Mouse (Mus musculus): ENCODE results near the gene Ncoa6.

Ncoa6 gene

GRCm38 (mm10) chr2:155442916-155443315 lies 30.8 kb downstream of the Ncoa6 start:
- DNase-seq (ENCODE audit: low read depth, low spot score), result no peak

GRCm38 (mm10) chr2:155436445-155436844 lies 37.2 kb downstream of the Ncoa6 start:
- DNase-seq (ENCODE audit: low read depth, low spot score), result peak; percentile 1

DNA sequence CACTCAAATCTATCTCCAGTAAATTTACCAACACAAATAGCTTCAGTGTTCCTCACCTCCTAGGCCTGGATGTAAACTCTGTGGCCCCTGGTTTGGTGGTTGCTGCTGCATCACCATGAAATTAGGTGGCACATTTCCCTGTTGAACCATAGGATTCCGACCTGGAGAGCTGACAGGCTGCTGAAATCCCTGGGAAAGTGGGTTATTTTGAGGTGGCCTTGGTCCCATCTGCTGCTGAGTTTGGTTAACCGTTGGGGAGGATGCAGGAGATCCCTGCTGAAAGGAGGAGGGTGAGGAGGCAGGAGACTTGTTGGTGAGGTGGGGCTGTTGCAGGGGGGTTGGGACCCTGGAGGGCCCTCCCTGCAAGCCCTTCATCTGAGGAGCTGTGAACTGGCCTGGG lies 52.8 kb downstream of the Ncoa6 start:
- DNase-seq (ENCODE audit: low read depth, low spot score), result no peak

GRCm38 (mm10) chr2:155404635-155405034 lies 69.1 kb downstream of the Ncoa6 start:
- no peak for DNase-seq (ENCODE audit: low read depth, low spot score)

GRCm38 (mm10) chr2:155401926-155402325 lies 71.8 kb downstream of the Ncoa6 start:
- no peak for DNase-seq (ENCODE audit: low read depth, low spot score)

DNA sequence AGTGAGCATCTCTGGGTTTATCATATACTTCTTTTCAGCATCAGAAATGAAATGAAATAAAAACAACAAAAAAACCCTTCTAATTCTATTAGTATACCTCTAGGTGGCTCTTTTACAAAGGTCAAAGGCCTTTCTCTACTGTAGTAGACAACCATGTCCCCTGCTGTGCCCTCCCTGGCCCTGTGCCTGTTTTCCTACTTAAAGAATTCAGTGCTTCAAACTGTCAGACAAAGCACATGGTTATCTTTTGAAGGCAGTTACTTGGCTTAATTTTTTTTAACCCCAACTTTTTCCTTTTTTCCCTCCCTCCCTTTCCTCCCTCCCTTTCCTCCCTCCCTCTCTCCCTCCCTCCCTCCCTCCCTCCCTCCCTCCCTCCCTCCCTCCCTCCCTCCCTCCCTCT lies 73.4 kb downstream of the Ncoa6 start:
- no peak for DNase-seq (ENCODE audit: low read depth, low spot score)

- no peak for DNase-seq (ENCODE audit: low read depth, low spot score)
These were observed 79.1 kb downstream of the Ncoa6 start for GRCm38 (mm10) chr2:155394586-155394985.

DNA sequence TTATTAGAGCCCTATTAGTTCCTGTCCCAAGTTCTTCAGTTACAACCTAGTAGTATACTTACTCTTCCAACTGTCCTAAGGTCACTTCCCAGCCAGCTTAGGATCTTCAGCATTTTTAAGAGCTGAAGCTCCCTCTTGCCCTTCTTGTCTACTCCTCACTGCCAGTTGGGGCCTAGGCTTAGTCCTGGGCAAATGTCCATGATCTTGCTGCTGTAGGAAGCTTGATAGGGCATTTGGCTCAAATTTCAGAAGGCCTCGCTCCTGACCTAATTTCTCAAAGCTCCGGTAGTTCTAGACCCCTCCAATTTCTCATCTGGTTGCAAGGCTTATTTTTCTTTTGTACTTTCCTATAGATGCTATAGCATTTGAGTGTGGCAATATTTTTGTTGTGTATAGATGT lies 85.1 kb downstream of the Ncoa6 start:
- no peak for DNase-seq (ENCODE audit: low read depth, low spot score)

DNA sequence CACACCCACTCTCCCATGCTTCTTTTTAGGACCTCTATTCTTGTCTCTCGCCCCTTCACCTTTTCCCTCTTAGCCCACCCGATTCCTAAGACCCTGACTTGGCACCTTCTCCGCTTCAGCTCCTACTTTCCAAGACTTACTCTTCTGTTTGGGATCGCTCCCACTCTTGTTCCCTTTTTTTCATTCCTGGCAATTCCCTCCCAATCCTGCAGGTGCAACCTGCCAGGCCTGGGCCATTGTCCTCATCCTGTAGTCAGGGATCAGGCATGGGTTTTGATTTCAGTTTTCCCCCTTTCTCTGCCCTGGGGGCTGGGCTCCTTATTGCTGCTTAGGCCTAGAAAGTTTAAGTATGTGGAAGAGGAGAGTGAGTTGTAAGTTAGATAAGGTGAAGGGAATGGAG lies 86.6 kb downstream of the Ncoa6 start:
- no peak for DNase-seq (ENCODE audit: low read depth, low spot score)

- DNase-seq (ENCODE audit: low read depth, low spot score), result no peak
These were observed 87.2 kb downstream of the Ncoa6 start for GRCm38 (mm10) chr2:155386534-155386899.

GRCm38 (mm10) chr2:155385731-155386533 lies 87.8 kb downstream of the Ncoa6 start:
- DNase-seq (ENCODE audit: low read depth, low spot score), result no peak

DNA sequence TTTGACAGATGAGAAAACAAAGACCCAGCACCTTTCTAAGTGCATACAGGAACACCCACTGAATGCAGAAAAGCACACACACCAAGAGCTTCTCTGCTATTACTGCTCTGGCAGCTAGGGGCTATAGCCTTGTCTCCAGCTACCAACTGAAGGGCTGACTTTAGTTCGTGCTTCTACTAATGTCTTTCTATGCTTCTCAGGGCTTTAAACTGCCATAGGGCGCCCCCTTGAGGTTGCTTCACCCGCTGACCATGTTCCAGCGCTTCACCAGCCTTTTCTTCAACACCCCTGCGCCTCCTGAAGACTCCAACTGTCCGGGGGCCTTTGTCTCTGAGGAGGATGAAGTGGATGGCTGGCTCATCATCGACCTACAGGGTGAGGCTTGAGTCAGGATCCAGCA lies 88.6 kb downstream of the Ncoa6 start:
- peak; percentile 57 for DNase-seq (ENCODE audit: low read depth, low spot score)

DNA sequence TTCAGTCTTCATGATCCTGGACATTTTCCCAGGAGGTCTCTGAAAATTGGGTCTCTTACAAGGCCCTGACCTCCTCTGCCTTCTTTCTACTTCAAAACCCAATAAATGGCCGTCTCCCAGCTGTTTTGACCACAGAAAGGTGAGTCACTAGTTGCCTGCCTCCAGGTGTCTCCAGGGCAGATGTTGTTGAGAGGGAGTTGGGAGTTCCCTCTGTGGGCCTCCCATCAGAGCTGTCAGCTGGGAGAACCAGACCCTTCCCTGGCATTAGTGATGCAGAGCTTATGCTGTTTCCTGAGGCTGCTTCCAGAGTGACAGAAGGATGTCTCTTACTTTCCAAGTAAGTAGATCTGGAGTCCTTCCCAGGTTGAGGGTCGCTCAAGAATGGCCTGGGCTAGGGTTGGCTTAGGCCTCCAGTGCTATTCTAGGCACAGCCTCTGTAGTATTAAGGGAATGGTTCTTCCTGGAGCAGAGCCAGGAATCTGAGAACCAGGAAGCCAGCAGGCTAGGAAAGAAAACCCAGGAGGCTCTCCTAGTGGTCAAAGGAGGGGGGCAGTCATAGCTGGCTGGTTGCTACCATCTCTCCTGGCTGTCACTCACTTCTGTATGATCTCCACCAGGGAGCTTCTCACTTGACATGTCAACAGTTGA lies 90.8 kb downstream of the Ncoa6 start:
- DNase-seq (ENCODE audit: low read depth, low spot score), result no peak

GRCm38 (mm10) chr2:155382332-155382700 lies 91.4 kb downstream of the Ncoa6 start:
- no peak for DNase-seq (ENCODE audit: low read depth, low spot score)

GRCm38 (mm10) chr2:155381643-155382331 lies 91.9 kb downstream of the Ncoa6 start:
- peak; percentile 87 for DNase-seq (ENCODE audit: low read depth, low spot score)

DNA sequence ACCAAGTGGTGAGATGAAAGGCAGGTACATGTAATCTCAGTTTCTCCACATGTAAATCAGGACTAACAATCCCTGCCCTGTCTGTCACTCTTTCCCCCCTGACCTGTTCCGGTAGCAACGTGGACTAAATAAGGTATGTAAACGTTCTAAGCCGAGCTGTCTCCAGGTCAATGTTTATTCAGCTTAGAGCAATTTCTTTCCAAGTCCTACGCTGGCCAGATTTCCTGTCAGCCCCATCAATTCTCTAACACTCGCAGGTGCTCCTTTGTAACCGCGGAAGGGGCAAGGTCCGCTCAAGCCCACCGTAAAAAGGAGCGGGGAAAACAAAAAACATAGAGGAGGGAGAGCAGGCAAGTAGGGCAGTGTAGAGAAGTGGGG lies 92.6 kb downstream of the Ncoa6 start:
- no peak for DNase-seq (ENCODE audit: low read depth, low spot score)

DNA sequence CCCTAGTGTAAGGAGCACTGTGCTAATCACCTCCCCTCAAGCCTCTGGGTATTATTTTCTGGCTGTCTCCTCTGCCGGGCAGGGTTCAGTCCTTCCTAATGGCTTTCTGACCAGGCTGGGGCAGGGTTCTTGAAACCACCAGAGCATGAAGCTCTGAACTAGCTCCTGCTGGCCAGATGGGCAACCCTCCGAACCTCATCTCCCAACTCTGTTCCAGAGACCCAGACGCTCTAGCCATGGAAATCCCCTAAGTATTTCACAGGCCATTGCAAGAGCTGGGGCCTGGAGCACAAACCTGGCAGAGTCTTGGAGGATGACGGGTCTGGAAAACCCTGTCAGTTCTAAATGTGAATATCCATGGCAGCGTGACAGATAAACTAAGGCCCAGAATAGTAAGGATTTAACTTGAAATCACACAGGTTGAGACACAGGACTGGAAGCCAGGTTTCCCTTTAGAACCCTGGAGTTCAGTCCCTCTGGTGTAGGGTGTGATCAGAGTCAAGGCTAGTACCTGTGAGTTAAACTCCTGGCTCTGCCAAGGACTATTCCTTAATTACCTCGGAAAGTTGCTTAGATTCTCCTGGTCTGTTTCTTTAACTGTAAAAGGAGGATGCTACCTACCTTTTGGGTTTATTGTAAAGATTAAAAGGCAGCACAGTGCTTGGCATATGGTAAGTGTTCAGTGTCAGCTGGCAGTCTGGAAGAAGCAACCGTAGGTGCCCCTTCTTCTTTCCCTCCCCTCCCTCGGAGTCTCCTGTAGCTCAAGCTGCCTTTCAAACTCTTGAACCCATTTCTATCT lies 93.2 kb downstream of the Ncoa6 start, which contains the start of gene Trp53inp2:
Gene Trp53inp2, plus strand, starts transcription at position 799 of the 799 bp plus-strand sequence.
- no peak for DNase-seq (ENCODE audit: low read depth, low spot score)

DNA sequence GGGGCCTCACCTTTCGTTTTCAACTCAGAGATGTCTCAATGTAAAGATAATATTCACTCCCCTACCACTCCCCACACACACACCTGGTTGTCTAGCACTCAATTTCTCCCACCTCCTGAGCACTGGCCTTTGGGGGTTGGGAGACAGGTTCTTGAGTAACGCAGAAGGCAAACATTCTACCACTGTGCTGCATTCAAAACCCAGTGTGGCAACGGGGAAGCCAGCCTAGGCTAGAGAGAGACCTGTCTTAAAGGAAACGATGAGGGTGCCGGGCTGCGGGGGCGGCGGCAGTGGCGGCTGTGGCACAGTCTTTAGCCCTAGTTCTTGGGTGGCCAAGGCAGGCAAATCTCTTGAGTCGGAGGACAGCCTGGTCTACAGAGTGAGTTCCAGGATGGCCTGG lies 97.5 kb downstream of the Ncoa6 start:
- no peak for DNase-seq (ENCODE audit: low read depth, low spot score)

GRCm38 (mm10) chr2:155374521-155374920 lies 99.2 kb downstream of the Ncoa6 start:
- no peak for DNase-seq (ENCODE audit: low read depth, low spot score)

DNA sequence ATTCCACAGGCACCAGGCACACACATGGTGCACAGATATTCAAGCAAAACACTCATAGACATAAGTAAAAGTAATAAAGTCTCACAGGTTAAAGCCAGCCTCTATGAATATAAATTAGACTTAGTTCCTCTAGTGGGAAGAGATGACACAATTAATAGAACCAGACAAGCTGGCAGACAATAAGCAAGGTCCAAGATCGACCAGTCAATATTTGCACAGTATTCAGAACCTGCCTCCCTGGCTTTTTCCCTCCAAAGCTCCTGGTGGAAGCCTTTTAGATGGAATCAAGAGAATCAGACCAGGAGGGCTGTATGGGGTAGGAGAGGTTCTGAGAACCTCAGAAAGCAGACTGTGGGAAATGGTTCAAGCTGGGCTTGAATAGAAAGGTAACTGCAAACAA lies 99.8 kb downstream of the Ncoa6 start:
- no peak for DNase-seq (ENCODE audit: low read depth, low spot score)

DNA sequence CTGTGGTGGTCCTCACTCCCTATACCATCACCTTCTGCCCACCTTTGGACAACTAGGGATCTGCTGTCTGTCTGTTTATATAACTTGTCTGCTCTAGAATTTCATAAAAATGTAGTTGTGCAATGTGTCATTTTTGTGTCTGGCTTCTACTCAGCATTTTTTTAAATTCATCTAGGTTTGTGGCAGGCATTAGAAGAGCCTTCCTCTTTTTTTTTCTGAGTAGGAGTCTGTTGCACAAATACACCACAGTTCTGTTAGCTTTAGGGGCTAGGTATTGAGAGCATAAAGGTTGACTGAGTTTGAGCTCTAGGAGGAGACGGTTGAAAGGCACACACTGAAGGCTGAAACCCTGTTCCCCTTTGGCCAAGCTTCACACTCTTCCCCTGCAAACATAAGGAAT lies 100.4 kb downstream of the Ncoa6 start:
- no peak for DNase-seq (ENCODE audit: low read depth, low spot score)

- no peak for DNase-seq (ENCODE audit: low read depth, low spot score)
These were observed 101.2 kb downstream of the Ncoa6 start for GRCm38 (mm10) chr2:155372451-155372850.

All from c-Kit-negative CD71-positive TER-119-positive erythroid progenitor cells, embryonic 14.5 days (primary cell).